Mouse (Mus musculus): Measurements from ENCODE around the gene Borcs5. TPM values are rescaled to one million over a fixed set of nuclear protein-coding genes. Genes with fewer than 3 reads are reported as not detected.

Borcs5 gene
- polyA plus RNA-seq, 1 experiment, result 46.7 TPM

DNA sequence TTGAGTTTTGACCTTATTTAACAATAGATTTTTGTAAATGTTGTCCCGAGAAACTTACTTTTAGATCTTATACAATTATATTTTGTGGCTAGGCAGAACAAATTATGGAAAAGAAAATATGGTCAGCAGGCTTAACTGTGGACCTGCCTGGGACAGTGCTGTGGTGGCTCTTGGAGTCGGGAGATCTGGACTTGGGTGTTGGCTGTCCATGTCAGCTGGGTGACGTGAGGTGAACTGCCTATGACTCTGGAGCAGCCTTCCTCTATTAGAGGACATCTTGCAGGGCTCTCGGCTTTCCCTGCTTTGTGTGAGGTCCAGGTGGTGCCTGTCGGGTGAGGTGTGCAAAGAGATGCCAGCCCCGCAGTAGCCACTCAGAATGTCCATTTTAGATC, 61.9 kb downstream of the Borcs5 start:
- TF ChIP-seq CTCF (IDR thresholded peaks at IDR 0.05; ENCODE audit: extremely low read depth, insufficient read depth, low read length), result no peak
- no peak for TF ChIP-seq POLR2A (IDR thresholded peaks at IDR 0.05; ENCODE audit: extremely low read depth, insufficient read depth, low read length)
- H3K4me3 ChIP-seq (ENCODE audit: insufficient read depth, low read length), result no peak overlapping the region

DNA sequence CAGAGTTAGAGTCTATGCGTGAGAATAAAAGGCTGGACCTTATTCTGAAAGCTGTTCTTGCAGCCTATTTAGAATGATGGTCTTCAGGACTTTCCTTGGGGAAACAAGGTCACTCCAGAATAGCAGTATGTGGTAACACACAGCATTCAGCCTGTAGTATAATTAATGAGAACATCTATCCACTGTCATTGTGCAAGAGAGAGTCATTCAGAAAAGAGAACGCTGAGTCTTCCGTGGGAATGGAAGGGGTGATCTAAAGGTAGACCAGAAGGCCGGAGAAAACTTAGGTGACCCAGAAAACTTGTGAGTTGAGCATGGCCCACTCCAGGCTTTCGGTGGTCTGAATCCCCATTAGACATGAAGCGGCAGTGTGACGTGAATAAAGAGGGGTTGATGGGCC, 62.9 kb downstream of the Borcs5 start:
- Histone ChIP-seq H3K4me3 (ENCODE audit: insufficient read depth, low read length) (no peak overlapping the region), H3K4me1 (ENCODE audit: control insufficient read depth, insufficient read depth, low read length) (peaks cover 2% of the 10 kb centered on the region; the same call in 1 of the 2 replicates), H3K27ac (ENCODE audit: insufficient read depth, low read length) (no peak overlapping the region)
- TF ChIP-seq CTCF (IDR thresholded peaks at IDR 0.05; ENCODE audit: extremely low read depth, insufficient read depth, low read length) (no peak), POLR2A (IDR thresholded peaks at IDR 0.05; ENCODE audit: extremely low read depth, insufficient read depth, low read length) (no peak)

More for the DNA sequence above, 61.9 kb downstream of the Borcs5 start:
- Histone ChIP-seq H3K27ac (ENCODE audit: insufficient read depth, low read length) (no peak overlapping the region), H3K4me1 (ENCODE audit: control insufficient read depth, insufficient read depth, low read length) (peaks cover 2% of the 10 kb centered on the region; the same call in 1 of the 2 replicates)

DNA sequence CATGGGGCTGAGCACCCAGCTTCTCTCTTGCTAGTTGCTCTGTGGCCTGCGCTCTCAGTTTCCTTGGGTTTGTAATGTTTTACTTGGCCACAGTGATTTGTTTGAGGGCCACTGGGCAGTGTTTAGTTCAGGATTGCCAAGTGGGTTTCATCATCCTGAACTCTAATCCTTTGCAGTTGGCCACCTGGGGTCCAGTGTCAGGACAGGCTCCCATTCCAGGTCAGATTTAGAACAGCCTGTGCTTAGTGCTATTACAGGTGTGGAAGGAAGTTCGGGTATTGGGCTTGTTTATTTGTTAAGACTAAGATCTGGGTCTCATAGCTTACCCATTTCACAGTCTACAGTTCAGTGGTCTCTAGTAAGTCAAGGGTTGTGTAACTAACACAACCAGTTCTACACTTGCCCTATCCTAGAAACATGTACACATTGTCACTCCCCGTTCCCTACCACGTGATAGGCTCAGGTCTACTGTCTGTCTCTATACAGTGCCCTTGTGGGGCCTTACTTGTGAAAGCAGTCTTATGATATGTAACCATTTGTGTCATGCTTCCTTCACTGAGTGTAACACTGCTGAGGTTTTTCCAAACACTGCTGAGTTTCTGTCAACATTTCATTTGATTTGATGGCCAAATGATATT, 63.9 kb downstream of the Borcs5 start:
- TF ChIP-seq POLR2A (IDR thresholded peaks at IDR 0.05; ENCODE audit: extremely low read depth, insufficient read depth, low read length) (no peak), CTCF (IDR thresholded peaks at IDR 0.05; ENCODE audit: extremely low read depth, insufficient read depth, low read length) (no peak)
- H3K4me1 ChIP-seq (ENCODE audit: control insufficient read depth, insufficient read depth, low read length), result peaks cover 2% of the 10 kb centered on the region; the same call in 1 of the 2 replicates

DNA sequence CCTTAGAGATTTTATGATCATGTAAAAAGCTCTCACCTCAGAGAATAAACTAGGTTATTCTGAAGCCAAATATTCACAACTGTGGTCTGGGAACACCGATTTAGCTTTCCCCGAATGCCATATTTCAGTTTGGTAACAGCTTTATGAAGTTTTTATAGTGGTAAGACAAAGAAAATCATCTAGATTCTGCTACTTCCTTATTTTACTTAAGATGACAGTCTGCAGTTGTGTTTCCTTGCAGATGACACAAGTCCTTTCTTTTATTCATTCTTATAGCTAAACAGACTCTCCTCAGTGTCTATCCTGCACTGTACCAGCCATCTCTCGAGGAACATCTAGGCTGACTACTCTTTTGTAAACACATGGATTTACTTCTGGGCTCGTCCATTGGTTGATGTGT, 67.2 kb downstream of the Borcs5 start:
- TF ChIP-seq POLR2A (IDR thresholded peaks at IDR 0.05; ENCODE audit: extremely low read depth, insufficient read depth, low read length) (no peak), CTCF (IDR thresholded peaks at IDR 0.05; ENCODE audit: extremely low read depth, insufficient read depth, low read length) (no peak)
- Histone ChIP-seq H3K4me1 (ENCODE audit: control insufficient read depth, insufficient read depth, low read length) (no peaks in the 10 kb centered on the region), H3K4me3 (ENCODE audit: insufficient read depth, low read length) (no peak overlapping the region), H3K27ac (ENCODE audit: insufficient read depth, low read length) (no peak overlapping the region)

More for the DNA sequence above, 63.9 kb downstream of the Borcs5 start:
- Histone ChIP-seq H3K4me3 (ENCODE audit: insufficient read depth, low read length) (no peak overlapping the region), H3K27ac (ENCODE audit: insufficient read depth, low read length) (no peak overlapping the region)

DNA sequence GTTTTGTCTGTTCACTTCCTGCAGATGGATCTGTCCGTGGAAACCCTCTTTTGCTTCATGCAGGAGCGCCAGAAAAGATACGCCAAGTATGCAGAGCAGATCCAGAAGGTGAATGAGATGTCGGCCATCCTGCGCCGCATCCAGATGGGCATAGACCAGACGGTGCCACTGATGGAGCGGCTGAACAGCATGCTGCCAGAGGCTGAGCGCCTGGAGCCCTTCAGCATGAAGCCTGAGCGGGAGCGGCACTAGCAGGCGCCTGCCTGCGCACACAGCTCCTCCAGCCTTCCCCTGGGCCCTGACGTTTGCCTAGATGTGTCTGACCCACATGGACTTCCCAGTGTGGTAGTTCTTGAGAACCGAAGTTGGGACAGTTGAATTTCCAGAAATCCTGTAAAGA, 70.7 kb downstream of the Borcs5 start:
- TF ChIP-seq CTCF (IDR thresholded peaks at IDR 0.05; ENCODE audit: extremely low read depth, insufficient read depth, low read length) (no peak), POLR2A (IDR thresholded peaks at IDR 0.05; ENCODE audit: extremely low read depth, insufficient read depth, low read length) (no peak)
- Histone ChIP-seq H3K4me3 (ENCODE audit: insufficient read depth, low read length) (no peak overlapping the region), H3K4me1 (ENCODE audit: control insufficient read depth, insufficient read depth, low read length) (no peaks in the 10 kb centered on the region), H3K27ac (ENCODE audit: insufficient read depth, low read length) (no peak overlapping the region)

DNA sequence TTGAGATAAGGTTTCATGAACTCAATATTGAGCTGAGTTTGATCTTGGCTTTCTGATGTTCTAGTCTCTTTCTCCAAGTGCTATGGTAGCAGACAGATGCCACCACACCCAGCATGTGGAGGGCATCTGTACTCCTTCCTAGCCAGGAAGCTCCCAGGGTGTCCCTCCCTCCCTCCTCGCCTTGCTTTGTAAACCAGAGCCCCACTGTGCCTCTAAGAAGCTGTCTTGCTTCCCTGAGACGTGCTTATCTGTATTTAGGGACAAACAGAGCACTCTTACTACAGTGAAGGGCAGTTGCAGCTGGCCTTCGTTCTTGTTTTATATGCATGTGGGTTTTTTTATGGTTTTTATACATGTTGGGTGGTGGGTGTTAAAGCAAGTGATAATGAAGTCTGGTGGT, 74.0 kb downstream of the Borcs5 start:
- Histone ChIP-seq H3K4me1 (ENCODE audit: control insufficient read depth, insufficient read depth, low read length) (peaks cover 2% of the 10 kb centered on the region; the same call in 1 of the 2 replicates), H3K4me3 (ENCODE audit: insufficient read depth, low read length) (no peak overlapping the region), H3K27ac (ENCODE audit: insufficient read depth, low read length) (no peak overlapping the region)
- TF ChIP-seq CTCF (IDR thresholded peaks at IDR 0.05; ENCODE audit: extremely low read depth, insufficient read depth, low read length) (no peak), POLR2A (IDR thresholded peaks at IDR 0.05; ENCODE audit: extremely low read depth, insufficient read depth, low read length) (no peak)

DNA sequence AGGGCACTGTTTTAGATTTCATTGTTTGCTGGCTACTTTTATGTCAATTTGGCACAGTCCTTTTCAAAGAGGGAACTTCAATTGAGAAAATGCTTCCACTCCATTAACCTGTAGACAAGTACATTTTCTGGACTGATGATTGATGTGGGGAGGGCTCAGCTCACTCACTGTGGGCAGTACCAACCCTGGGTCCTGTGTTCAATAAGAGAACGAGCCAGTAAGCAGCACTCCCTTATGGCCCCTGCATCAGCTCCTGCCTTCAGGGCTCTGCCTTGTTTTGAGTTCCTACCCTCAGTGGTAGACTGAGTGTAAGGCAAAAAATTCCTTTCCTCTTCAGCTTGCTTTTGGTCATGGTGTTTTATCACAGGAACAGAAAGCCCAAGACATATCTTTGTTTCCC, 74.6 kb downstream of the Borcs5 start:
- no peak overlapping the region for H3K27ac ChIP-seq (ENCODE audit: insufficient read depth, low read length)
- peaks cover 2% of the 10 kb centered on the region; the same call in 1 of the 2 replicates for H3K4me1 ChIP-seq (ENCODE audit: control insufficient read depth, insufficient read depth, low read length)
- H3K4me3 ChIP-seq (ENCODE audit: insufficient read depth, low read length), result no peak overlapping the region
- TF ChIP-seq CTCF (IDR thresholded peaks at IDR 0.05; ENCODE audit: extremely low read depth, insufficient read depth, low read length), result no peak
- TF ChIP-seq POLR2A (IDR thresholded peaks at IDR 0.05; ENCODE audit: extremely low read depth, insufficient read depth, low read length), result no peak

DNA sequence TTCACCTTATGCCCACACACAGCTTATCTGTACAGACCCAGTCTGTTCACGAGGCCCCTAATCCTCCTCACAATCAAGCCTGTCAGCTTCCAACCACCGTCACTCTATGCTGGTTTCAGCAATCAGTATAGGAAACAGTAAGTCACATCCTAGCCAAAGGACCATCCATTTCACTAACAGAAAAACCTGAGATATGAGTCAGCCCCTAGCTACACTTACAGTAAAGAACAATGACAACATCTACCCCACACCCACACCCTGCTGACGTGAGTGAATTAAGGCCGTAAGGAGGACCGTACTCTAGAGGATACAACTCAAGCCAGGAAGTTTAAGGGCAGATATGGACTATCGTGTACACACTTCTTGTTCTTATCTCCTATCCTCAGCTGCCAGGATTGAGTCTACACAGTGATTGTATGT, 76.9 kb downstream of the Borcs5 start:
- TF ChIP-seq POLR2A (IDR thresholded peaks at IDR 0.05; ENCODE audit: extremely low read depth, insufficient read depth, low read length) (no peak), CTCF (IDR thresholded peaks at IDR 0.05; ENCODE audit: extremely low read depth, insufficient read depth, low read length) (no peak)
- Histone ChIP-seq H3K4me3 (ENCODE audit: insufficient read depth, low read length) (no peak overlapping the region), H3K4me1 (ENCODE audit: control insufficient read depth, insufficient read depth, low read length) (peaks cover 2% of the 10 kb centered on the region; the same call in 1 of the 2 replicates), H3K27ac (ENCODE audit: insufficient read depth, low read length) (no peak overlapping the region)

DNA sequence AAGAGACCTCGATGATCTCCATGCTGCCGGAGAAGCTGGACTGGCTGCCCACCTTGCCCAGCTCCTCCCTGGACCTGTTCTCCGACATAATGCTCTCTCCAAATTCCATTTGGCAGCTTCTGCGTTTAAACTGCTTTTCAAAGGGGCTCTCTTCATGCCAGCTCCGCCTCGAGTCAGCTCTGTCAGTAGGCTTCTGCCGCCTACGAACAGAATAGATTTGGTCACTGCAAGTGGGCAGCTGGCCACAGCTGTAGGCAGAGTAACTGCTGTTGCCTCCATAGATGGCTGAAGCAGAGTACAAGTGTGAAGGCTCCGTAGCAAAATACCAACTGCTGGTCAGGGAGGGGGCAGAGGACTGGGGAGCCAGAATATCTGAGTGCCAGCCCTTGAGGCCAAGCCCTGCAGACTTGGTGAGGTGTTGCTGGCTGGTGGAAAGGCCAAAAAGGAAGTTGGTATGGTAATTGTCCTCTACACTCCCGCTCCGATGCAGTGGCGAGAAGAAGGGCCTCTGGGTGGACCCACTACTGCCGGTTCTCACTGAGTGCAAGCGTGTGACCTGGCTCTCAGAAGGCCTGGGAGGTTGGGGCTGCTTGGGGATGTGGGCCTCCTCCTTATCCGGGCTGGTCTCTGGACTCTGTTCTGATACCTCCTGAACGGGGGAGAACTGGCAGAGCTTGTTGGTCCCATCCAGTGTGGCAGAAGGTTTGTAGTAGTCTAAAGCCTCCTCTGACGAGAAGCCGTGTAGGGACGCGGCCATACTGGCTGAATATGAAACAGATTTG, 78.8 kb downstream of the Borcs5 start:
- TF ChIP-seq CTCF (IDR thresholded peaks at IDR 0.05; ENCODE audit: extremely low read depth, insufficient read depth, low read length) (no peak), POLR2A (IDR thresholded peaks at IDR 0.05; ENCODE audit: extremely low read depth, insufficient read depth, low read length) (no peak)
- no peak overlapping the region for H3K27ac ChIP-seq (ENCODE audit: insufficient read depth, low read length)
- no peak overlapping the region for H3K4me3 ChIP-seq (ENCODE audit: insufficient read depth, low read length)
- H3K4me1 ChIP-seq (ENCODE audit: control insufficient read depth, insufficient read depth, low read length), result peaks cover 2% of the 10 kb centered on the region; the same call in 1 of the 2 replicates

Data from cortical plate, adult 2 months (tissue).